Mouse (Mus musculus) MEL (cell line): ENCODE results near the gene Ntng1. TPM values are rescaled to one million over a fixed set of nuclear protein-coding genes. Genes with fewer than 3 reads are reported as not detected.

Experiments used
- DNase-seq: peaks from one replicate; pipeline ENCODE4 v3.0.0; 2011; ENCODE audit warnings: low read depth, low spot score
- H3K27ac ChIP-seq: 2 replicates; pipeline ENCODE4 v1.5.1; 2012; ENCODE audit warnings: low read depth, mild to moderate bottlenecking, control low read depth, low read length, moderate library complexity; ENCODE audit not compliant: control insufficient read depth
- H3K27me3 ChIP-seq, 2 experiments: fragments of 150-350 bp in 1 of 2; sonication (generic) in 1 of 2; 2 replicates each; pipeline ENCODE4 v1.6.1; 2012; ENCODE audit warnings: low read length in 2 of 2, mild to moderate bottlenecking in 2 of 2, improper control_type of control experiment in 1 of 2, moderate library complexity in 1 of 2; ENCODE audit not compliant: insufficient read depth in 2 of 2, control insufficient read depth in 1 of 2
- H3K36me3 ChIP-seq, 2 experiments: 2 replicates each; pipeline ENCODE4 v1.6.1; 2012 to 2014; ENCODE audit warnings: low read length in 2 of 2, improper control_type of control experiment in 1 of 2, inconsistent platforms in 1 of 2, mild to moderate bottlenecking in 1 of 2; ENCODE audit not compliant: insufficient read depth in 2 of 2, control insufficient read depth in 1 of 2
- H3K4me1 ChIP-seq, 2 experiments: fragments of 150-350 bp in 1 of 2; sonication (generic) in 1 of 2; 2 replicates each; pipeline ENCODE4 v1.6.1; 2012; ENCODE audit warnings: low read length in 2 of 2, improper control_type of control experiment in 1 of 2, mild to moderate bottlenecking in 1 of 2; ENCODE audit not compliant: insufficient read depth in 2 of 2, control insufficient read depth in 1 of 2
- H3K4me3 ChIP-seq, 2 experiments: fragments of 150-350 bp in 1 of 2; sonication (generic) in 1 of 2; 2 replicates each; pipeline ENCODE4 v1.5.1; 2012; ENCODE audit warnings: low read depth in 2 of 2, low read length in 2 of 2, mild to moderate bottlenecking in 2 of 2, moderate library complexity in 2 of 2, control low read depth in 1 of 2, improper control_type of control experiment in 1 of 2; ENCODE audit not compliant: control insufficient read depth in 1 of 2, insufficient read depth in 1 of 2
- H3K79me2 ChIP-seq: 2 replicates; pipeline ENCODE4 v1.6.1; 2012; ENCODE audit warnings: mild to moderate bottlenecking, low read length, moderate library complexity; ENCODE audit not compliant: control insufficient read depth, poor library complexity, insufficient read depth
- H3K9ac ChIP-seq: 2 replicates; pipeline ENCODE4 v1.6.1; 2012; ENCODE audit warnings: low read depth, mild to moderate bottlenecking, control low read depth, low read length, moderate library complexity; ENCODE audit not compliant: control insufficient read depth, poor library complexity, severe bottlenecking
- H3K9me3 ChIP-seq: fragments of 150-350 bp; sonication (generic); replicated peaks from 2 replicates; pipeline ENCODE4 v1.6.1; 2012; ENCODE audit warnings: mild to moderate bottlenecking, low read length, improper control_type of control experiment, moderate library complexity; ENCODE audit not compliant: insufficient read depth
- BHLHE40 ChIP-seq: IDR thresholded peaks from 2 replicates; pipeline ENCODE4 v1.6.1; 2012; ENCODE audit warnings: low read depth, mild to moderate bottlenecking, inconsistent platforms, low read length, improper control_type of control experiment, borderline replicate concordance
- CHD2 ChIP-seq: IDR thresholded peaks from 2 replicates; pipeline ENCODE4 v1.6.1; 2011; ENCODE audit warnings: low read length, improper control_type of control experiment
- CTCF ChIP-seq, 3 experiments: IDR thresholded peaks in 2 of 3; conservative IDR thresholded peaks in 1 of 3; 2 replicates each; pipeline ENCODE4 v1.5.1; 2011 to 2012; ENCODE audit warnings: low read length in 3 of 3, low read depth in 2 of 3, mild to moderate bottlenecking in 2 of 3, improper control_type of control experiment in 1 of 3, inconsistent platforms in 1 of 3, mixed read lengths in 1 of 3, moderate library complexity in 1 of 3; ENCODE audit not compliant: control insufficient read depth in 1 of 3, insufficient read depth in 1 of 3, poor library complexity in 1 of 3, severe bottlenecking in 1 of 3
- E2F4 ChIP-seq: IDR thresholded peaks from 2 replicates; pipeline ENCODE4 v1.6.1; 2011; ENCODE audit warnings: low read depth, low read length, improper control_type of control experiment, borderline replicate concordance
- ELF1 ChIP-seq: IDR thresholded peaks from 2 replicates; pipeline ENCODE4 v1.6.1; 2014; ENCODE audit warnings: low read depth, mild to moderate bottlenecking, inconsistent platforms, low read length, improper control_type of control experiment, moderate library complexity
- EP300 ChIP-seq, 2 experiments: IDR thresholded peaks; 2 replicates each; pipeline ENCODE4 v1.6.1; 2011; ENCODE audit warnings: improper control_type of control experiment in 2 of 2, low read length in 2 of 2, low read depth in 1 of 2, mild to moderate bottlenecking in 1 of 2
- ETS1 ChIP-seq: IDR thresholded peaks from 2 replicates; pipeline ENCODE4 v1.6.1; 2012; ENCODE audit warnings: low read depth, mild to moderate bottlenecking, inconsistent platforms, low read length, improper control_type of control experiment, moderate library complexity
- GABPA ChIP-seq: IDR thresholded peaks from 2 replicates; pipeline ENCODE4 v1.6.1; 2012; ENCODE audit warnings: low read depth, mild to moderate bottlenecking, inconsistent platforms, low read length, improper control_type of control experiment, moderate library complexity
- GATA1 ChIP-seq: IDR thresholded peaks from 2 replicates; pipeline ENCODE4 v1.6.1; 2011; ENCODE audit warnings: low read depth, low read length, improper control_type of control experiment
- HCFC1 ChIP-seq: IDR thresholded peaks from 2 replicates; pipeline ENCODE4 v1.6.1; 2012; ENCODE audit warnings: low read depth, mild to moderate bottlenecking, inconsistent platforms, low read length, improper control_type of control experiment, moderate library complexity
- JUND ChIP-seq: IDR thresholded peaks from 2 replicates; pipeline ENCODE4 v1.6.1; 2011; ENCODE audit warnings: low read depth, mild to moderate bottlenecking, improper control_type of control experiment, low read length
- KAT2A ChIP-seq: conservative IDR thresholded peaks from 2 replicates; pipeline ENCODE4 v1.6.1; 2012; ENCODE audit warnings: low read depth, low read length, improper control_type of control experiment, inconsistent platforms
- MAFK ChIP-seq: IDR thresholded peaks from 2 replicates; pipeline ENCODE4 v1.6.1; 2011; ENCODE audit warnings: low read depth, mild to moderate bottlenecking, low read length, improper control_type of control experiment, borderline replicate concordance
- MAX ChIP-seq: IDR thresholded peaks from 2 replicates; pipeline ENCODE4 v1.6.1; 2011; ENCODE audit warnings: low read length, improper control_type of control experiment
- MXI1 ChIP-seq: IDR thresholded peaks from 2 replicates; pipeline ENCODE4 v1.6.1; 2011; ENCODE audit warnings: mild to moderate bottlenecking, low read depth, low read length, improper control_type of control experiment
- MYB ChIP-seq: IDR thresholded peaks from 2 replicates; pipeline ENCODE4 v1.6.1; 2011; ENCODE audit warnings: mild to moderate bottlenecking, low read depth, low read length, improper control_type of control experiment
- NRF1 ChIP-seq: IDR thresholded peaks from 2 replicates; pipeline ENCODE4 v1.6.1; 2014; ENCODE audit warnings: low read depth, mild to moderate bottlenecking, inconsistent platforms, low read length, improper control_type of control experiment, moderate library complexity; ENCODE audit not compliant: poor library complexity, insufficient read depth, severe bottlenecking
- POLR2A ChIP-seq, 2 experiments: IDR thresholded peaks; 2 replicates each; pipeline ENCODE4 v1.6.1; 2011 to 2012; ENCODE audit warnings: low read length in 2 of 2, mild to moderate bottlenecking in 2 of 2, control low read depth in 1 of 2, improper control_type of control experiment in 1 of 2, low read depth in 1 of 2, moderate library complexity in 1 of 2; ENCODE audit not compliant: control insufficient read depth in 1 of 2, insufficient read depth in 1 of 2, poor library complexity in 1 of 2
- POLR2AphosphoS2 ChIP-seq: IDR thresholded peaks from 2 replicates; pipeline ENCODE4 v1.6.1; 2011; ENCODE audit warnings: low read length, improper control_type of control experiment
- POLR2AphosphoS5 ChIP-seq: IDR thresholded peaks from 2 replicates; pipeline ENCODE4 v1.6.1; 2012; ENCODE audit warnings: low read depth, borderline replicate concordance, mild to moderate bottlenecking, inconsistent platforms, low read length, moderate library complexity, mixed read lengths
- RAD21 ChIP-seq: IDR thresholded peaks from 2 replicates; pipeline ENCODE4 v1.6.1; 2011; ENCODE audit warnings: mild to moderate bottlenecking, low read depth, low read length, improper control_type of control experiment
- RCOR1 ChIP-seq: IDR thresholded peaks from 2 replicates; pipeline ENCODE4 v1.6.1; 2012; ENCODE audit warnings: low read depth, mild to moderate bottlenecking, inconsistent platforms, low read length, improper control_type of control experiment
- SIN3A ChIP-seq: IDR thresholded peaks from 2 replicates; pipeline ENCODE4 v1.6.1; 2012; ENCODE audit warnings: low read length, improper control_type of control experiment, inconsistent platforms
- SMC3 ChIP-seq: IDR thresholded peaks from 2 replicates; pipeline ENCODE4 v1.6.1; 2011; ENCODE audit warnings: low read depth, low read length, improper control_type of control experiment
- TBP ChIP-seq: IDR thresholded peaks from 2 replicates; pipeline ENCODE4 v1.8.0; 2011; ENCODE audit warnings: low read depth, low read length, improper control_type of control experiment
- TCF12 ChIP-seq: IDR thresholded peaks from 2 replicates; pipeline ENCODE4 v1.6.1; 2014; ENCODE audit warnings: low read depth, mild to moderate bottlenecking, inconsistent platforms, low read length, improper control_type of control experiment, moderate library complexity
- UBTF ChIP-seq: IDR thresholded peaks from 2 replicates; pipeline ENCODE4 v1.6.1; 2012; ENCODE audit warnings: low read depth, mild to moderate bottlenecking, inconsistent platforms, low read length, improper control_type of control experiment, moderate library complexity, borderline replicate concordance; ENCODE audit not compliant: insufficient read depth
- USF1 ChIP-seq: IDR thresholded peaks from 2 replicates; pipeline ENCODE4 v1.6.1; 2014; ENCODE audit warnings: low read depth, mild to moderate bottlenecking, inconsistent platforms, low read length, improper control_type of control experiment, moderate library complexity
- ZC3H11A ChIP-seq: IDR thresholded peaks from 2 replicates; pipeline ENCODE4 v1.6.1; 2012; ENCODE audit warnings: low read depth, mild to moderate bottlenecking, inconsistent platforms, low read length, improper control_type of control experiment
- ZMIZ1 ChIP-seq: IDR thresholded peaks from 2 replicates; pipeline ENCODE4 v1.6.1; 2012; ENCODE audit warnings: low read depth, mild to moderate bottlenecking, inconsistent platforms, low read length, improper control_type of control experiment, moderate library complexity
- ZNF384 ChIP-seq: IDR thresholded peaks from 2 replicates; pipeline ENCODE4 v1.6.1; 2012; ENCODE audit warnings: low read depth, mild to moderate bottlenecking, inconsistent platforms, low read length, improper control_type of control experiment
- polyA plus RNA-seq, 2 experiments: library from polyadenylated mRNA; stranded (reverse) in 1 of 2; unstranded in 1 of 2; fragments of >175 nt in 1 of 2; fragments of >200 nt in 1 of 2; gene quantifications; 2 replicates each; pipeline versions ENCODE4 v1.2.1 to v1.2.4; 2012; ENCODE audit warnings: low replicate concordance in 2 of 2, low read depth in 1 of 2; ENCODE audit not compliant: insufficient read length in 2 of 2, insufficient read depth in 1 of 2, missing spikeins in 1 of 2
- total RNA-seq: library from RNA; depleted of rRNA; stranded (reverse); fragments of 300-350 nt; gene quantifications from 2 replicates; pipeline ENCODE4 v1.2.3, GENCODE M21; 2012

The Ntng1 gene
- total and polyA plus RNA-seq, 3 experiments: not detected

DNA sequence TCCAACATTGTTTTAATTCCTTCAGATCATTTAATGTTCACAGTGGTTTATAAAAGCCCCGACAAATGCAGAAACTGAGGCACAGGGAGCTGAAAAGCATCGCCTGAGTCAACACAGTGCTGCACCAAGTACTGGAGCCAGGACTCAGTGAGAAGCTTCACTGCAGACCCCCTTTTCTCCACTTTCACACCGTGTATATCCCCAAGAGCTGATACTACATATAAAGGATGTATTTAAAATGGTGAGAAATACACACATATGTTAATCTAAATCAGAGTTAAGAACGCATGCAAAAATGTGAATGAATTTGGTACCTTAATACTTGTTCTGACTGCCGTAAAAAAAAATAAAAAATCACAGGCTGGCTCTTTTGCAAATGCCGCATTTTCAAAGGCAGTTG lies 88.4 kb downstream of the Ntng1 start:
- no peak for TF ChIP-seq TBP
- TF ChIP-seq MYB: no peak
- TF ChIP-seq POLR2AphosphoS2: no peak
- TF ChIP-seq CTCF (IDR thresholded peaks at IDR 0.05 in 2 of 3, conservative IDR thresholded peaks at IDR 0.05 in 1 of 3; ENCODE audit: control insufficient read depth in 1 of 3, insufficient read depth in 1 of 3, low read depth in 2 of 3, low read length in 3 of 3, poor library complexity in 1 of 3, severe bottlenecking in 1 of 3): no peak
- TF ChIP-seq MAFK: no peak
- TF ChIP-seq ZNF384: no peak
- no peak for TF ChIP-seq ELF1
- TF ChIP-seq MXI1: no peak
- no peak for TF ChIP-seq MAX
- TF ChIP-seq POLR2A (IDR thresholded peaks at IDR 0.05; ENCODE audit: control insufficient read depth in 1 of 2, insufficient read depth in 1 of 2, low read depth in 1 of 2, low read length in 2 of 2, poor library complexity in 1 of 2): no peak
- no peak for TF ChIP-seq SIN3A
- TF ChIP-seq HCFC1: no peak
- no peak for TF ChIP-seq UBTF
- no peak for TF ChIP-seq RAD21
- no peak for TF ChIP-seq E2F4
- no peak for TF ChIP-seq POLR2AphosphoS5
- no peak for TF ChIP-seq RCOR1
- TF ChIP-seq EP300 (IDR thresholded peaks at IDR 0.05; ENCODE audit: low read depth in 1 of 2, low read length in 2 of 2): no peak
- no peak for TF ChIP-seq BHLHE40
- no peak for TF ChIP-seq NRF1
- Histone ChIP-seq H3K36me3 (no peaks in the 10 kb centered on the region), H3K27me3 (no peaks in the 10 kb centered on the region), H3K27ac (no peak overlapping the region), H3K9me3 (no peaks in the 10 kb centered on the region), H3K4me1 (no peaks in the 10 kb centered on the region), H3K79me2 (no peaks in the 10 kb centered on the region), H3K9ac (no peak overlapping the region), H3K4me3 (no peak overlapping the region)
- DNase-seq: no peak

- no peak for DNase-seq
- H3K79me2 ChIP-seq: no peaks in the 10 kb centered on the region
- H3K36me3 ChIP-seq: no peaks in the 10 kb centered on the region
- H3K9ac ChIP-seq: no peak overlapping the region
- TF ChIP-seq KAT2A: no peak
- TF ChIP-seq ETS1: no peak
- no peak for TF ChIP-seq MAX
- no peak for TF ChIP-seq ZC3H11A
- TF ChIP-seq EP300 (IDR thresholded peaks at IDR 0.05; ENCODE audit: low read depth in 1 of 2, low read length in 2 of 2): no peak
- no peak for TF ChIP-seq HCFC1
- no peak for TF ChIP-seq RAD21
- TF ChIP-seq JUND: no peak
- no peak for TF ChIP-seq GABPA
- no peak for TF ChIP-seq SMC3
- no peak for TF ChIP-seq POLR2AphosphoS2
- TF ChIP-seq ZMIZ1: no peak
- no peak for TF ChIP-seq GATA1
- no peak for TF ChIP-seq TCF12
- no peak for TF ChIP-seq MYB
- TF ChIP-seq UBTF: no peak
- TF ChIP-seq CHD2: no peak
- TF ChIP-seq USF1: no peak
- TF ChIP-seq, all 39 proteins: peak for 0
- H3K4me1 ChIP-seq: no peaks in the 10 kb centered on the region
- no peak overlapping the region for H3K4me3 ChIP-seq
- no peaks in the 10 kb centered on the region for H3K9me3 ChIP-seq
- H3K27ac ChIP-seq: no peak overlapping the region
- no peaks in the 10 kb centered on the region for H3K27me3 ChIP-seq
Measured at GRCm38 (mm10) chr3:110054125-110054524, 89.7 kb downstream of the Ntng1 start.
